Mouse (Mus musculus): ENCODE measurements around the gene Igtp.

DNA sequence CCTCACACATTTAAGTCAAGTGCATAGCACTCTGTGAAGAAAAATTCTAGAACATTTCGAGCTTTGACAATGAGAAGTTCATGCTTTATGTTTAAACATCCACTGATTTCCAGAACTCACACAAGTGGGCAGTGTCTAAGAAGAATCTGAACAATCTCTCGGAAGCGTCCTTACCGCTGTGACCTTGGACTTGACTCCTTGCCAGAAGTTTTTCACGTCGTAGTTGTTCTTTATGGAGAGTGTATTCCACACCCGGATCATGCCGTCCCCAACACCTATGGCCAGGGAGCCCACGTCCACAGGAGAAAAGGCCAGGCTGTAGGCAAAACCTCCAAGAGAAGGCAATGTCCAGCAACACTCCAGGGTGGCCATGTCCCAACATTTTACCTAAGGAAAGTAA is 43.9 kb upstream of the Igtp start:
- TF ChIP-seq CTCF (conservative IDR thresholded peaks at IDR 0.05; ENCODE audit: insufficient read depth, insufficient read length, low read depth, low read length) (no peak), POLR2A (IDR thresholded peaks at IDR 0.05; ENCODE audit: low read depth, low read length) (no peak)
